Mouse (Mus musculus) liver, embryonic 14.5 days (tissue): ENCODE results near the gene P2ry13. TPM values are rescaled to one million over a fixed set of nuclear protein-coding genes. Genes with fewer than 3 reads are reported as not detected.

Experiments
- ATAC-seq: fragments of 200-750 bp; cut with Nextera tagmentation; 2 replicates; pipeline ENCODE4 v1.8.0; 2017; ENCODE audit warnings: moderate number of reproducible peaks, mild to moderate bottlenecking, moderate library complexity; ENCODE audit not compliant: insufficient read depth
- DNase-seq, 3 experiments: peaks; one replicate each; pipeline ENCODE4 v3.0.0-alpha.2; 2012 to 2013; ENCODE audit warnings: low read depth in 3 of 3, low spot score in 3 of 3
- H3K27ac ChIP-seq: fragments of 300-500 bp; sonication (generic); 2 replicates; pipeline ENCODE4 v1.5.1; 2014; ENCODE audit warnings: moderate library complexity, mild to moderate bottlenecking, control low read depth, inconsistent platforms
- H3K27me3 ChIP-seq: fragments of 300-500 bp; sonication (generic); 2 replicates; pipeline ENCODE4 v1.6.1; 2014; ENCODE audit warnings: mild to moderate bottlenecking, low read length, moderate library complexity; ENCODE audit not compliant: control insufficient read depth, insufficient read depth
- H3K36me3 ChIP-seq: fragments of 300-500 bp; sonication (generic); replicated peaks from 2 replicates; pipeline ENCODE4 v1.6.1; 2014; ENCODE audit warnings: low read depth; ENCODE audit not compliant: control insufficient read depth, insufficient read depth
- H3K4me1 ChIP-seq, 2 experiments: fragments of 200-500 bp in 1 of 2; fragments of 300-500 bp in 1 of 2; sonication (generic) in 1 of 2; replicated peaks; 2 replicates each; pipeline ENCODE4 v1.6.1; 2012 to 2014; ENCODE audit warnings: antibody characterized with exemption in 1 of 2, inconsistent platforms in 1 of 2, low read length in 1 of 2; ENCODE audit not compliant: control insufficient read depth in 2 of 2, insufficient read depth in 2 of 2
- H3K4me2 ChIP-seq: fragments of 300-500 bp; sonication (generic); 2 replicates; pipeline ENCODE4 v1.6.1; 2014; ENCODE audit warnings: low read depth, mild to moderate bottlenecking, control low read depth, moderate library complexity
- H3K4me3 ChIP-seq, 2 experiments: fragments of 200-500 bp in 1 of 2; fragments of 300-500 bp in 1 of 2; sonication (generic) in 1 of 2; 2 replicates each; pipeline ENCODE4 v1.5.1; 2012 to 2014; ENCODE audit warnings: low read depth in 2 of 2, low read length in 2 of 2, mild to moderate bottlenecking in 2 of 2, control low read depth in 1 of 2, inconsistent platforms in 1 of 2, moderate library complexity in 1 of 2; ENCODE audit not compliant: insufficient read depth in 1 of 2
- H3K9ac ChIP-seq: fragments of 300-500 bp; sonication (generic); replicated peaks from 2 replicates; pipeline ENCODE4 v1.6.1; 2014; ENCODE audit warnings: mild to moderate bottlenecking, control low read depth, moderate library complexity
- H3K9me3 ChIP-seq: fragments of 300-500 bp; sonication (generic); 2 replicates; pipeline ENCODE4 v1.6.1; 2016; ENCODE audit warnings: low read length, mixed read lengths; ENCODE audit not compliant: control insufficient read depth
- CTCF ChIP-seq: IDR thresholded peaks from 2 replicates; pipeline ENCODE4 v1.5.1; 2016; ENCODE audit warnings: antibody characterized with exemption, low read depth, control low read depth
- EP300 ChIP-seq: IDR thresholded peaks from 2 replicates; pipeline ENCODE4 v1.6.1; 2016; ENCODE audit warnings: antibody characterized with exemption, low read depth
- WGBS: fragments of 180-500 bp; shearing (Covaris S2); extraction: QIAGEN DNeasy Blood & Tissue Kit; methylation state at CpG from one replicate; pipeline ENCODE4 v1.1.7; 2014; ENCODE audit not compliant: insufficient replicate concordance; 5-methylcytosine and 5-hydroxymethylcytosine counted together
- polyA plus RNA-seq, 2 experiments: library from polyadenylated mRNA; depleted of rRNA in 1 of 2; stranded (reverse) in 1 of 2; unstranded in 1 of 2; fragments of >200 nt; fragmentation: Nextera tagmentation in 1 of 2; extraction: Ambion mirVana in 1 of 2; gene quantifications; 2 replicates each; pipeline versions ENCODE4 v1.2.1 to v1.2.3; 2012 to 2014

The P2ry13 gene
- polyA plus RNA-seq, 2 experiments: 2.0 to 3.0 TPM

DNA sequence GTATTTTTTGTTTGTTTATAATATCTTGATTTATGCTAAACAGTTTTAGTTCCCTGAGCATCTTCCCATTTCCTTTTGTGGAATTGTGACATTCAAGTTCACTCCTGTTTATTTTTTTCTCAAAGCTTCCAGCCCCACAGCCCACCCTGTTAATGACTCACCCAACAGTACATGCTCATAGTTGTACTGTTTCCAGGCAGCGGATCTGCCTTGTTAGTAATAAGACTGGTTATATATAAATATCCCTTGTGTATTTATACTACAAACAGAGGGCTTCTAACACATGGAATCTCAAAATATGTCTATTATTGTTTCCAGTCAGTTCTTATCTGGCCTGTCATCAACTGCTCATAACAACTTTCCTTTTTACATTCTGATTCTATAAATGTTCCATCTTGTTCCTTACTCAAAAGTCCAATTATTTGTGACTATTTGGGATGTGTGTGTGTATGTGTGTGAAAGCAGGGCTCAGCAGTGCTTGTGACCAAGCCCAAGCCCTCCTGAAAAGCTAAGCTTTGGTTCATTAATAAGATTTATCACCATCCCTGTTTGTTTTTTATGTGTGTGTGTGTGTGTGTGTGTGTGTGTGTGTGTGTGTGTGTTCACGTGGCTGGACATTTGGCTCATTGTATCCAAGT is 43.1 kb downstream of the P2ry13 start:
- WGBS: 60% methylated on average over 2 of the region's 2 CpGs
- H3K4me1 ChIP-seq: peaks cover 0 to 7% of the 10 kb centered on the region in 2 experiments; a peak in 2 of 4 replicates
- H3K36me3 ChIP-seq: no peaks in the 10 kb centered on the region
- no peak overlapping the region for H3K9ac ChIP-seq
- H3K9me3 ChIP-seq: no peaks in the 10 kb centered on the region
- no peak overlapping the region for H3K4me3 ChIP-seq
- no peak overlapping the region for H3K27ac ChIP-seq
- no peak for TF ChIP-seq CTCF
- TF ChIP-seq EP300: no peak
- DNase-seq (no peak), ATAC-seq (no peak)
- no peaks in the 10 kb centered on the region for H3K27me3 ChIP-seq
- no peak overlapping the region for H3K4me2 ChIP-seq

DNA sequence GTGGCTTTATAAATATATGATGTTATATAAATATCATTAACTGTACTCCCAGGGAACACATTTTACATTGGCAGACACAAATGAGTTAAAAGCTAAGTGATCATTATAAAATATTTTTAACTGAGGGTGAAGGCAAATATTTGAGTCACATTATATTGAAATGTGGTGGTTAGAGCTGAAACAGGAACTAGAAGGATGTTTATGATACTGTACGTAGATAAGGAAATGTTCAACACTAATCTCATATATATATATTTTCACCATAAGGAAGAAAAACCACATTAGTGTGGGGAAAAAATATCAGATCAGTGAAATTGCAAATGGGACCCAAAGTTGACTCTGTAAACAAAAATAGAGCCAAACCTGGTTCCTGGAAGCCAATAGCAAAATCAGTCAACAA is 50.2 kb downstream of the P2ry13 start:
- Histone ChIP-seq H3K4me1 (no peaks in the 10 kb centered on the region), H3K4me2 (no peak overlapping the region), H3K27me3 (no peaks in the 10 kb centered on the region), H3K4me3 (no peak overlapping the region), H3K36me3 (no peaks in the 10 kb centered on the region), H3K27ac (no peak overlapping the region), H3K9ac (no peak overlapping the region), H3K9me3 (no peaks in the 10 kb centered on the region)
- no peak for ATAC-seq
- no peak for DNase-seq
- 45% methylated on average over 1 of the region's 1 CpGs for WGBS
- no peak for TF ChIP-seq CTCF
- no peak for TF ChIP-seq EP300

Other genes starting within 250 kb of the P2ry13 start
- 0.57 TPM in 2 replicates for gene Med12l, start 205.1 kb downstream of the P2ry13 start, polyA plus RNA-seq (2012; rRNA removed)
- 0.51 and 0.63 TPM in 2 replicates for gene Med12l, start 205.1 kb downstream of the P2ry13 start, polyA plus RNA-seq (2014; fragmentation: Nextera tagmentation; extraction: Ambion mirVana)
- 0.25 and 0.32 TPM in 2 replicates for gene Gpr171, start 109.1 kb downstream of the P2ry13 start, polyA plus RNA-seq (2012; rRNA removed)
- 0.67 and 1.0 TPM in 2 replicates for gene Gpr171, start 109.1 kb downstream of the P2ry13 start, polyA plus RNA-seq (2014; fragmentation: Nextera tagmentation; extraction: Ambion mirVana)
- 2.5 TPM in 2 replicates for gene P2ry14, start 57.3 kb downstream of the P2ry13 start, polyA plus RNA-seq (2012; rRNA removed)
- gene P2ry14, start 57.3 kb downstream of the P2ry13 start, polyA plus RNA-seq (2014; fragmentation: Nextera tagmentation; extraction: Ambion mirVana): 3.6 and 4.1 TPM in 2 replicates
- not detected in 2 replicates for gene Gpr87, start 15.8 kb downstream of the P2ry13 start, polyA plus RNA-seq (2012; rRNA removed)
- gene Gpr87, start 15.8 kb downstream of the P2ry13 start, polyA plus RNA-seq (2014; fragmentation: Nextera tagmentation; extraction: Ambion mirVana): not detected in 2 replicates
- 1.1 and 1.2 TPM in 2 replicates for gene P2ry12, start 52.0 kb upstream of the P2ry13 start, polyA plus RNA-seq (2012; rRNA removed)
- gene P2ry12, start 52.0 kb upstream of the P2ry13 start, polyA plus RNA-seq (2014; fragmentation: Nextera tagmentation; extraction: Ambion mirVana): 1.9 and 2.5 TPM in 2 replicates
- gene Igsf10, start 133.5 kb upstream of the P2ry13 start, polyA plus RNA-seq (2012; rRNA removed): 0.18 and 0.26 TPM in 2 replicates
- gene Igsf10, start 133.5 kb upstream of the P2ry13 start, polyA plus RNA-seq (2014; fragmentation: Nextera tagmentation; extraction: Ambion mirVana): 0.28 and 0.38 TPM in 2 replicates